Mouse (Mus musculus): ENCODE data around the gene Chd3. TPM values are rescaled to one million over a fixed set of nuclear protein-coding genes. Genes with fewer than 3 reads are reported as not detected.
A peak's percentile ranks its signal among the peaks of the same experiment; 100 is the strongest.

Chd3 gene
- 56.7 and 59.7 TPM in 2 replicates for polyA plus RNA-seq (2014; fragmentation: Nextera tagmentation; extraction: Ambion mirVana)

- Histone ChIP-seq H3K9me3 (ENCODE audit: control insufficient read depth, low read length) (no peaks in the 10 kb centered on the region), H3K4me1 (ENCODE audit: control insufficient read depth, insufficient read depth, low read length) (peaks cover 41% of the 10 kb centered on the region), H3K27me3 (ENCODE audit: control insufficient read depth, insufficient read depth, low read length) (no peaks in the 10 kb centered on the region), H3K4me2 (replicated peaks; ENCODE audit: low read depth, low read length) (peak within 1 kb of the TSS; percentile 84), H3K9ac (ENCODE audit: low read depth, low read length) (peak within 1 kb of the TSS; percentile 100), H3K4me3 (ENCODE audit: low read length) (peak within 1 kb of the TSS; percentile 94), H3K36me3 (ENCODE audit: control insufficient read depth, insufficient read depth, low read length) (peaks cover 17% of the 10 kb centered on the region), H3K27ac (ENCODE audit: low read depth, low read length) (peak within 1 kb of the TSS; percentile 100)
- no peak for ATAC-seq (ENCODE audit: low FRiP score, low TSS enrichment)
- 1% methylated on average over 19 of the region's 34 CpGs for WGBS
Observed at GRCm38 (mm10) chr11:69369215-69369989, at the start of gene Chd3. TSS of gene Chd3 (minus strand) at chr11:69369406.

GRCm38 (mm10) chr11:69417449-69418384 lies 48.5 kb upstream of the Chd3 start:
- H3K4me2 ChIP-seq (replicated peaks; ENCODE audit: low read depth, low read length) = peak overlapping the region; percentile 95
- peak overlapping the region; percentile 96 for H3K27ac ChIP-seq (ENCODE audit: low read depth, low read length)
- peaks cover 7% of the 10 kb centered on the region for H3K36me3 ChIP-seq (ENCODE audit: control insufficient read depth, insufficient read depth, low read length)
- H3K4me3 ChIP-seq (ENCODE audit: low read length) = peak overlapping the region; percentile 84
- under 1% methylated on average over 39 of the region's 39 CpGs for WGBS
- H3K9ac ChIP-seq (ENCODE audit: low read depth, low read length) = peak overlapping the region; percentile 69
- peaks cover 59% of the 10 kb centered on the region for H3K4me1 ChIP-seq (ENCODE audit: control insufficient read depth, insufficient read depth, low read length)
- no peaks in the 10 kb centered on the region for H3K9me3 ChIP-seq (ENCODE audit: control insufficient read depth, low read length)
- ATAC-seq (ENCODE audit: low FRiP score, low TSS enrichment) = peak; percentile 37
- H3K27me3 ChIP-seq (ENCODE audit: control insufficient read depth, insufficient read depth, low read length) = peaks cover 22% of the 10 kb centered on the region

- H3K9ac ChIP-seq (ENCODE audit: low read depth, low read length) = peak overlapping the region; percentile 69; the same call in 1 of the 2 replicates
- H3K27ac ChIP-seq (ENCODE audit: low read depth, low read length) = peak overlapping the region; percentile 96
- 3% methylated on average over 8 of the region's 8 CpGs for WGBS
- H3K27me3 ChIP-seq (ENCODE audit: control insufficient read depth, insufficient read depth, low read length) = peaks cover 14% of the 10 kb centered on the region
- H3K36me3 ChIP-seq (ENCODE audit: control insufficient read depth, insufficient read depth, low read length) = peaks cover 14% of the 10 kb centered on the region
- no peaks in the 10 kb centered on the region for H3K9me3 ChIP-seq (ENCODE audit: control insufficient read depth, low read length)
- H3K4me3 ChIP-seq (ENCODE audit: low read length) = peak overlapping the region; percentile 84
- peaks cover 66% of the 10 kb centered on the region for H3K4me1 ChIP-seq (ENCODE audit: control insufficient read depth, insufficient read depth, low read length)
- ATAC-seq (ENCODE audit: low FRiP score, low TSS enrichment) = no peak
- H3K4me2 ChIP-seq (replicated peaks; ENCODE audit: low read depth, low read length) = peak overlapping the region; percentile 95
Observed at GRCm38 (mm10) chr11:69416921-69417448, 47.8 kb upstream of the Chd3 start.

GRCm38 (mm10) chr11:69416509-69416908 lies 47.3 kb upstream of the Chd3 start:
- Histone ChIP-seq H3K27me3 (ENCODE audit: control insufficient read depth, insufficient read depth, low read length) (peaks cover 10% of the 10 kb centered on the region), H3K36me3 (ENCODE audit: control insufficient read depth, insufficient read depth, low read length) (peaks cover 14% of the 10 kb centered on the region), H3K4me2 (replicated peaks; ENCODE audit: low read depth, low read length) (peak overlapping the region; percentile 95), H3K27ac (ENCODE audit: low read depth, low read length) (peak overlapping the region; percentile 96), H3K4me3 (ENCODE audit: low read length) (peak overlapping the region; percentile 84), H3K4me1 (ENCODE audit: control insufficient read depth, insufficient read depth, low read length) (peaks cover 70% of the 10 kb centered on the region), H3K9ac (ENCODE audit: low read depth, low read length) (peak overlapping the region; percentile 69), H3K9me3 (ENCODE audit: control insufficient read depth, low read length) (no peaks in the 10 kb centered on the region)
- ATAC-seq (ENCODE audit: low FRiP score, low TSS enrichment) = no peak
- WGBS = 0% methylated on average over 4 of the region's 4 CpGs

- Histone ChIP-seq H3K9ac (ENCODE audit: low read depth, low read length) (peak overlapping the region; percentile 69), H3K4me2 (replicated peaks; ENCODE audit: low read depth, low read length) (peak overlapping the region; percentile 95), H3K27me3 (ENCODE audit: control insufficient read depth, insufficient read depth, low read length) (peaks cover 3% of the 10 kb centered on the region; the same call in 1 of the 2 replicates), H3K4me3 (ENCODE audit: low read length) (peak overlapping the region; percentile 84), H3K9me3 (ENCODE audit: control insufficient read depth, low read length) (no peaks in the 10 kb centered on the region), H3K4me1 (ENCODE audit: control insufficient read depth, insufficient read depth, low read length) (peaks cover 63% of the 10 kb centered on the region), H3K36me3 (ENCODE audit: control insufficient read depth, insufficient read depth, low read length) (peaks cover 14% of the 10 kb centered on the region), H3K27ac (ENCODE audit: low read depth, low read length) (peak overlapping the region; percentile 96)
- WGBS = under 1% methylated on average over 19 of the region's 25 CpGs
- ATAC-seq (ENCODE audit: low FRiP score, low TSS enrichment) = 0 out of 2 replicates have a peak, but pooled peaks have one; percentile 14
Observed at GRCm38 (mm10) chr11:69415668-69416451, 46.7 kb upstream of the Chd3 start.

GRCm38 (mm10) chr11:69415327-69415667 lies 46.1 kb upstream of the Chd3 start:
- ATAC-seq (ENCODE audit: low FRiP score, low TSS enrichment) = no peak
- peaks cover 58% of the 10 kb centered on the region for H3K4me1 ChIP-seq (ENCODE audit: control insufficient read depth, insufficient read depth, low read length)

GRCm38 (mm10) chr11:69414421-69415326 lies 45.5 kb upstream of the Chd3 start:
- no peaks in the 10 kb centered on the region for H3K27me3 ChIP-seq (ENCODE audit: control insufficient read depth, insufficient read depth, low read length)
- peak overlapping the region; percentile 84 for H3K4me3 ChIP-seq (ENCODE audit: low read length)
- no peak for ATAC-seq (ENCODE audit: low FRiP score, low TSS enrichment)
- H3K4me1 ChIP-seq (ENCODE audit: control insufficient read depth, insufficient read depth, low read length) = peaks cover 52% of the 10 kb centered on the region
- peak overlapping the region; percentile 95 for H3K27ac ChIP-seq (ENCODE audit: low read depth, low read length)
- H3K4me2 ChIP-seq (replicated peaks; ENCODE audit: low read depth, low read length) = peak overlapping the region; percentile 95
- H3K9me3 ChIP-seq (ENCODE audit: control insufficient read depth, low read length) = no peaks in the 10 kb centered on the region
- 5% methylated on average over 4 of the region's 4 CpGs for WGBS
- peak overlapping the region; percentile 69 for H3K9ac ChIP-seq (ENCODE audit: low read depth, low read length)
- H3K36me3 ChIP-seq (ENCODE audit: control insufficient read depth, insufficient read depth, low read length) = peaks cover 14% of the 10 kb centered on the region

More at GRCm38 (mm10) chr11:69415327-69415667, 46.1 kb upstream of the Chd3 start:
- Histone ChIP-seq H3K27ac (ENCODE audit: low read depth, low read length) (peak overlapping the region; percentile 95), H3K36me3 (ENCODE audit: control insufficient read depth, insufficient read depth, low read length) (peaks cover 14% of the 10 kb centered on the region), H3K27me3 (ENCODE audit: control insufficient read depth, insufficient read depth, low read length) (no peaks in the 10 kb centered on the region), H3K4me2 (replicated peaks; ENCODE audit: low read depth, low read length) (peak overlapping the region; percentile 95), H3K9me3 (ENCODE audit: control insufficient read depth, low read length) (no peaks in the 10 kb centered on the region), H3K4me3 (ENCODE audit: low read length) (peak overlapping the region; percentile 84), H3K9ac (ENCODE audit: low read depth, low read length) (peak overlapping the region; percentile 69)
- 0% methylated on average over 3 of the region's 3 CpGs for WGBS

Measured in kidney, embryonic 14.5 days (tissue).